Mouse (Mus musculus) heart, embryonic 14.5 days (tissue): ENCODE data around the gene Il34. TPM values are rescaled to one million over a fixed set of nuclear protein-coding genes. Genes with fewer than 3 reads are reported as not detected.
A peak's percentile ranks its signal among the peaks of the same experiment; 100 is the strongest.
"Not testable (repeated sequence)": the region's sequence is repeated elsewhere in the genome, so short reads cannot be mapped to it uniquely, and the experiment has no call there.

Source experiments
- ATAC-seq: fragments of 200-750 bp; cut with Nextera tagmentation; 2 replicates; pipeline ENCODE4 v1.8.0; 2017; ENCODE audit warnings: low read depth, moderate TSS enrichment; ENCODE audit not compliant: insufficient number of reproducible peaks, insufficient read depth, low FRiP score
- H3K27ac ChIP-seq, 2 experiments: fragments of 200-500 bp in 1 of 2; fragments of 300-500 bp in 1 of 2; sonication (generic) in 1 of 2; replicated peaks in 1 of 2; 2 replicates each; pipeline ENCODE4 v1.5.1; 2012 to 2014; ENCODE audit warnings: low read depth in 2 of 2, low read length in 2 of 2, control low read depth in 1 of 2, mild to moderate bottlenecking in 1 of 2, mixed read lengths in 1 of 2; ENCODE audit not compliant: control insufficient read depth in 1 of 2, insufficient read depth in 1 of 2
- H3K27me3 ChIP-seq: fragments of 300-500 bp; sonication (generic); 2 replicates; pipeline ENCODE4 v1.6.1; 2014; ENCODE audit warnings: mild to moderate bottlenecking, low read length, control low read depth; ENCODE audit not compliant: control insufficient read depth, insufficient read depth
- H3K36me3 ChIP-seq: fragments of 300-500 bp; sonication (generic); 2 replicates; pipeline ENCODE4 v1.6.1; 2014; ENCODE audit warnings: mild to moderate bottlenecking, control low read depth, low read length, mixed read lengths; ENCODE audit not compliant: control insufficient read depth, insufficient read depth
- H3K4me1 ChIP-seq, 2 experiments: fragments of 200-500 bp in 1 of 2; fragments of 300-500 bp in 1 of 2; sonication (generic) in 1 of 2; 2 replicates each; pipeline ENCODE4 v1.6.1; 2012 to 2014; ENCODE audit warnings: low read length in 2 of 2, control low read depth in 1 of 2, mixed read lengths in 1 of 2; ENCODE audit not compliant: control insufficient read depth in 2 of 2, insufficient read depth in 2 of 2
- H3K4me2 ChIP-seq: fragments of 300-500 bp; sonication (generic); 2 replicates; pipeline ENCODE4 v1.6.1; 2014; ENCODE audit warnings: mild to moderate bottlenecking, low read length
- H3K4me3 ChIP-seq, 2 experiments: fragments of 200-500 bp in 1 of 2; fragments of 300-500 bp in 1 of 2; sonication (generic) in 1 of 2; 2 replicates each; pipeline ENCODE4 v1.5.1; 2012 to 2014; ENCODE audit warnings: low read length in 2 of 2, mild to moderate bottlenecking in 2 of 2, control low read depth in 1 of 2, low read depth in 1 of 2, moderate library complexity in 1 of 2; ENCODE audit not compliant: control insufficient read depth in 1 of 2, insufficient read depth in 1 of 2
- H3K9ac ChIP-seq: fragments of 300-500 bp; sonication (generic); 2 replicates; pipeline ENCODE4 v1.6.1; 2014; ENCODE audit warnings: mild to moderate bottlenecking, low read length
- H3K9me3 ChIP-seq: fragments of 300-500 bp; sonication (generic); 2 replicates; pipeline ENCODE4 v1.6.1; 2016; ENCODE audit warnings: low read length, control low read depth; ENCODE audit not compliant: control insufficient read depth
- WGBS: fragments of 180-500 bp; shearing (Covaris S2); extraction: QIAGEN DNeasy Blood & Tissue Kit; methylation state at CpG from one replicate; pipeline ENCODE4 v1.1.7; 2014; 5-methylcytosine and 5-hydroxymethylcytosine counted together
- polyA plus RNA-seq: library from polyadenylated mRNA; unstranded; fragments of >200 nt; fragmentation: Nextera tagmentation; extraction: Ambion mirVana; gene quantifications from 2 replicates; pipeline ENCODE4 v1.2.1, GENCODE M21; 2014

Il34 gene
- polyA plus RNA-seq, 1 experiment from 2014 or later, result 0.49 TPM

- no peak overlapping the region for H3K9ac ChIP-seq
- no peak overlapping the region for H3K4me2 ChIP-seq
- 0 out of 4 replicates have a peak overlapping the region, but pooled peaks of 1 of the 2 experiments have one; percentile 19 for H3K27ac ChIP-seq
- no peak for ATAC-seq
- no peaks in the 10 kb centered on the region for H3K36me3 ChIP-seq
- H3K27me3 ChIP-seq, result no peaks in the 10 kb centered on the region
- no peak overlapping the region for H3K4me3 ChIP-seq
- peaks cover 6 to 11% of the 10 kb centered on the region in 2 experiments for H3K4me1 ChIP-seq
- H3K9me3 ChIP-seq, result no peaks in the 10 kb centered on the region
- WGBS, result 50% methylated on average over 12 of the region's 12 CpGs
Observed at GRCm38 (mm10) chr8:110788981-110789380, 16.7 kb downstream of the Il34 start.

DNA sequence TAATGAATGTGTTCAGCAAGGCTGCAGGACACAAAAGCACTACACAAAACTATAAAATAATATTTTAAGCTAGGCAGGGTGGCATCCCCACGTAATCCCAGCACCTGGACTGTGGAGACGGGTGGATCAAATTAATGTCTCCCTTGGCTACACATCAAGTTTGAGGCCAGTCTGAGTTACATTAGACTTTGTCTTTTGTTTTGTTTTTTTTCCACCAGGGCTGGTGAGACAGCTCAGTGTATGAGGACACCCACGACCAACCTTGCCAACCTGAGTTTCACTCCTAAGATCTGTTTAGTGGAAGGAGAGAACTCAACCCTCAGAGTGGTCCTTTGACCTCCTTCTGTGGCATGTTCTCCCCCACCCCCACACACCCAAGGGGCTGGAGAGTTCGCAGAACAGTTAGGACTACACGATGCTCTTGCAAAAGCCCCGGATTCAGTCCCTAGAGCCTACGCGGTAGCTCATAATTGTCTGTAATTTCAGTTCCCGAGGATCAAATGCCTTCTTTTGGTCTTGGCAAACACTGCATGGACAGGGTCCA is 18.2 kb downstream of the Il34 start:
- Histone ChIP-seq H3K4me2 (no peak overlapping the region), H3K27me3 (no peaks in the 10 kb centered on the region), H3K27ac (no peak overlapping the region), H3K9ac (no peak overlapping the region), H3K4me1 (peaks cover 0 to 5% of the 10 kb centered on the region in 2 experiments; a peak in 1 of 4 replicates), H3K4me3 (no peak overlapping the region), H3K36me3 (no peaks in the 10 kb centered on the region), H3K9me3 (no peaks in the 10 kb centered on the region)
- WGBS, result 81% methylated on average over 9 of the region's 9 CpGs
- ATAC-seq, result no peak

DNA sequence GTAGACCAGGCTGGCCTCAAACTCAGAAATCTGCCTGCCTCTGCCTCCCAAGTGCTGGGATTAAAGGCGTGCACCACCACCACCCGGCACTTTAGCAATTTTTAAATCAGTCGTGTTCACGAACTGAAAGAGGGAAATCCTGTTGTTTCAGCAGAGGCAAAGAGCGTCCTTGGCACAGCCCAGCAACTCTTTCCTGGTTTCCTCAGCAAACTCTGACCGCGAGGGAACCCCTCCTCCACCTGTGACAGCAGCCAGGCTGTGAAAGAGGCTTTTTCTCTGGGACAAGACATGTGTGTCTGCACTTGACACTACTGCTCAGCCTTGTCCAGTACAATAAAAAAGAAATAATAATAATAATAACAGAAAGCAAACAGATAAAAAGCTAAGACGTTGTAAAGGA is 18.8 kb downstream of the Il34 start:
- Histone ChIP-seq H3K4me3 (no peak overlapping the region), H3K4me1 (peaks cover 0 to 5% of the 10 kb centered on the region in 2 experiments; a peak in 1 of 4 replicates), H3K27ac (no peak overlapping the region), H3K27me3 (no peaks in the 10 kb centered on the region), H3K9ac (no peak overlapping the region), H3K4me2 (no peak overlapping the region), H3K36me3 (no peaks in the 10 kb centered on the region), H3K9me3 (no peaks in the 10 kb centered on the region)
- no peak for ATAC-seq
- WGBS, result 66% methylated on average over 8 of the region's 8 CpGs

- H3K9ac ChIP-seq, H3K27ac ChIP-seq, ATAC-seq, H3K4me1 ChIP-seq, H3K27me3 ChIP-seq, H3K9me3 ChIP-seq, H3K36me3 ChIP-seq, H3K4me3 ChIP-seq, H3K4me2 ChIP-seq: not testable (repeated sequence)
- WGBS, result 72% methylated on average over 7 of the region's 7 CpGs
Observed at GRCm38 (mm10) chr8:110786501-110786900, 19.2 kb downstream of the Il34 start.

DNA sequence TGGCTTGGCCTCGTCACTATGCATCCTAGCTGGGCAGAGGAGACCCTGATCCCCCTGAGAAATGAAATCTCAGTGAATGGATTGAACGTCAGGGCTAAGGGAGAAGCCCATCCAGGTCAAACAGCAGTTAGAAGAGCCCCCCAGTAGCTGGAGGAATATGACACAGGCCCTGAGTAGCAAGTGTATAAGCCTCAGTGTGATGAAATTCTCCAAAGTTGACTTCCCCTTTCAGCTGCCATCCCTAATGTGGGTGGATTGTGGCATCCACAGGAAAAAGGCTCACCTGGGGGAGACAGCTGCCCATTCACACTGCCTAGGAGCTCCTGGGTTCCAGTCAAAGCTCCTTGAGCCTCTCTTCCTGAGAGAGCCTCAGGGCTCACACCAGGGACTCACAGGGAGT is 20.4 kb downstream of the Il34 start:
- ATAC-seq, result no peak
- peaks cover 0 to 5% of the 10 kb centered on the region in 2 experiments; a peak in 1 of 4 replicates for H3K4me1 ChIP-seq
- no peaks in the 10 kb centered on the region for H3K9me3 ChIP-seq
- no peak overlapping the region for H3K4me2 ChIP-seq
- H3K9ac ChIP-seq, result no peak overlapping the region
- H3K27me3 ChIP-seq, result no peaks in the 10 kb centered on the region
- H3K4me3 ChIP-seq, result no peak overlapping the region
- H3K27ac ChIP-seq, result no peak overlapping the region
- 61% methylated on average over 2 of the region's 2 CpGs for WGBS
- H3K36me3 ChIP-seq, result no peaks in the 10 kb centered on the region

- no peaks in the 10 kb centered on the region for H3K4me1 ChIP-seq
- 0 out of 2 replicates have a peak, but pooled peaks have one; percentile 66 for ATAC-seq
- WGBS, result 73% methylated on average over 13 of the region's 13 CpGs
- peaks cover 3% of the 10 kb centered on the region; the same call in 1 of the 2 replicates for H3K9me3 ChIP-seq
- H3K9ac ChIP-seq, result no peak overlapping the region
- no peaks in the 10 kb centered on the region for H3K27me3 ChIP-seq
- H3K4me3 ChIP-seq, result no peak overlapping the region
- H3K27ac ChIP-seq, result no peak overlapping the region
- no peak overlapping the region for H3K4me2 ChIP-seq
- H3K36me3 ChIP-seq, result no peaks in the 10 kb centered on the region
Observed at GRCm38 (mm10) chr8:110779924-110780718, 25.6 kb downstream of the Il34 start.

DNA sequence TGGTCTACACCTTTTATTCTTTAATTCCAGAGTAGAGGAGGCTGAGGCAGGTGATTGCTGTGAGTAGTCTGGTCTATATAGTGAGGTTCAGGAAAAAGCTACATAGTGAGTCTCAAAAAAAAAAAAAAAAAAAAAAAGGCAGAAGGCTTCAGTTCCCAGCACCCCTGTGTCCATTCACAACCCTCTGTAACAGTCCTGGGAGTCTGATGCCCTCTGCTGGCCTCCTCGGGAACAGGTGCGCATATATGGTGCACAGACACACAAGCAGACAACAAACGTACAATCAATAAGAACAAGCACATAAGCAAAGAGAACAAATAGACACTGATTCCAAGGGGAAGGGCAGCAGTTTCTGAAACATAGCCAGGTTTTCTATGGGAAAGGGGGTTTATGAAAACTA is 29.4 kb downstream of the Il34 start:
- no peaks in the 10 kb centered on the region for H3K27me3 ChIP-seq
- no peak overlapping the region for H3K4me2 ChIP-seq
- no peak for ATAC-seq
- peaks cover 4 to 5% of the 10 kb centered on the region in 2 experiments; a peak in 3 of 4 replicates for H3K4me1 ChIP-seq
- H3K9ac ChIP-seq, result no peak overlapping the region
- H3K4me3 ChIP-seq, result no peak overlapping the region
- 92% methylated on average over 3 of the region's 3 CpGs for WGBS
- peaks cover 3% of the 10 kb centered on the region; the same call in 1 of the 2 replicates for H3K9me3 ChIP-seq
- H3K27ac ChIP-seq, result no peak overlapping the region
- no peaks in the 10 kb centered on the region for H3K36me3 ChIP-seq
